Mouse (Mus musculus) c-Kit-positive CD71-positive TER-119-positive erythroid progenitor cells, embryonic 14.5 days (primary cell): ENCODE results near the gene Xpnpep1.

Experiments used
- DNase-seq: peaks from one replicate; pipeline ENCODE4 v3.0.0-alpha.2; 2013; ENCODE audit warnings: low spot score

Gene Xpnpep1

DNA sequence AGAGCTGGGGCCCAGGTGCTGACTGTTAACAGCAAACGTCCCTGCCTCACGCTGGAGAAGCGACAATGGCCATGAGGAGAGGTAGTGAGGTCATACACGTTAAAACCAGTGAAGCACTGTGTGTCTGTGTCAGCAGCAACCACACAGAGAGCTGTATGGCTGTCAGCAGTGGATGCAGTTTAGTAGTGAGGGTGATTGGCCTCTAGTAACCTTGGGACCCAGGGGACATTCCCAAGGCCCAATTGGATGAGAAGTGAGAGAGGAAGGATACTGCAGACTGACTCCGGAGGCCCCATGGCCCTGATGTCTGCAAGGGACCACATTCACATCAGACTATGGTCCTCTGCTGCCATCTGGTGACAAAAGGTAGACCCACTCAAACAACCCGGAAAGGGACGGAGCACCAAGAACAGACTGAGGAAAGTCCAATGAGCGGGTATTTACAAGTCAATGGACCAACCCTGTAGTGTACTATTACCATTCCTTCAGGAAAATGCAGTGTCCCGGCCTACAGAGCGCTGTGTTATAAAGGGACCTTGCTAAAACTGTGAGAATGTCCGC is 47.1 kb downstream of the Xpnpep1 start:
- DNase-seq = peak; percentile 13

DNA sequence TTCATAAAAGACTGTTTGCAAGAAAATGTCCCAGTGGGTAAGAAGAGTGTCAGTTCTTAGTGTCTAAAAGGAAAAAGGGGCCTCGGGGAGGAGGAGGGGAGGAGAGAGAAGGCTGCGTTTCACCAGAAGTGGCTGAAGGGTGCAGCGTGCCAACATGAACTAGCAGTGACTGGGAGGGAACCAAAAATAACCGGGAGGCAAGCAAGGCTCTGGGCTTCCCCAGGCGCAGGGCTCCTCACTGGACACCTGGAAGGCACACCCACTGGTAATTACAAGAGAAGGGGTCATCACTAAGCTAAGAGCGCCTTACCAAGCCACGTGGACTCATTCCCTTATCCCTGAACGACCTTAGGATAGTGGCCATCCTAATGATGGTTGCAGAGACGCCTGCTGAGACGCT is 48.1 kb downstream of the Xpnpep1 start:
- DNase-seq = no peak

- DNase-seq = no peak
Measured at GRCm38 (mm10) chr19:52979020-52979711, 60.8 kb downstream of the Xpnpep1 start.

- DNase-seq = peak; percentile 48
Measured at GRCm38 (mm10) chr19:52975564-52976185, 64.3 kb downstream of the Xpnpep1 start.

- no peak for DNase-seq
Measured at GRCm38 (mm10) chr19:52966339-52966738, 73.7 kb downstream of the Xpnpep1 start.

DNA sequence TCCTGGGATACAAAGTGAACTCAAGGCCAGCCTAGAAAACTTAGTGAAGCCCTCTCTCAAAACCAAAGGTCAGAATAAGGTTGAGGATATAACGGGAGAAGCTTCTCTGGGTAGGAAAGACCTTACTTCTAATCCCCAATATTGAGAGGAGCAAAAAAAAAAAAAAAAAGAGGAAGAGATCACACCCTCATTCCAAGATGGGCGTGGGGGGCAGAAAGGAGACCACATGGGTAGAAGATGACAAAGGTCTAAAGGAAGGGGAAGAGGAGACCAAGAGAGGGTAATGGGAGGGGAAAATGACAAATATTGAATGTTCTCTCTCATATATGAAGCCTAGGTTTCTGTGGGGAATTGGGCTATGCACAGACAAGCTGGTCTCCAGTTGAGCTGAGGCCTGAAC is 77.3 kb downstream of the Xpnpep1 start:
- no peak for DNase-seq

DNA sequence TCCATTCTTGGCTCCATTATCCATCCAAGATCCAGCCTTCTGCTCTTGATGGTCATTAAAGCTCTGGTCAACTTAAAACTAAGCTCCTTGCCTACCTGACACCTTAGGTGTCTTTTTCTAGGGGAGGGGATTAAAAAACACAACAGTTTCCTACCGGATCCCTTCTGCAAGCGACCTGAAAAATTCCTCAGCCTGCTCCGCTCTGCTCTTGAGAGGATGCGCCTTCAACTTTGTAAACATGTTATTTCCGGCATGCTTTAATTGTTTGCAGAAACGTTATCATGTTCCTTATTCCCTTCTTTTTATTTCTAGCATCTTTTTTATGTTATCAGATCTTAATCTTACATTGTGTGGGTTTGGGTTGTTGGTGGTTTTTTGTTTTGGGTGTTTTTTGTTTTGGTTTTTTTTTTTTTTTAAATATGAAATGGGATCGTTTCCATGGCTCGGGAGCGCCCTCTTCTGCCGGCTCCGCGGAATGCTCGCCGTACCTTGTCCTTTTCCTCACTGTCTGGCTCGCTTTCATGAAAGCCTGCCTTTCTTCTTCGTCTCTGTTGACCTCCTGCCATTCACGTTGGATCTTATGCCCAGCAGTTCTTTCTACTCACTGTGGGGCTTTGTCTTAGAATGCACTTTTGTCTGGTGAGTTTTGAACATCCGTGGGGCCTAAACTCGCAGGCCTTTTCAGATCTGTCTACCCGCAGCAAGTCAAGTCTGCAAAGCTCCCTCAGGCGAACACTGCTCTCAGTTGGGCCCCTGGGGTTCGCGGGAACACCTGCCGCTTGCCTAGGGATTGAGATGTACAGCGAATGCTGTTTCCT is 117.1 kb downstream of the Xpnpep1 start:
- no peak for DNase-seq

DNA sequence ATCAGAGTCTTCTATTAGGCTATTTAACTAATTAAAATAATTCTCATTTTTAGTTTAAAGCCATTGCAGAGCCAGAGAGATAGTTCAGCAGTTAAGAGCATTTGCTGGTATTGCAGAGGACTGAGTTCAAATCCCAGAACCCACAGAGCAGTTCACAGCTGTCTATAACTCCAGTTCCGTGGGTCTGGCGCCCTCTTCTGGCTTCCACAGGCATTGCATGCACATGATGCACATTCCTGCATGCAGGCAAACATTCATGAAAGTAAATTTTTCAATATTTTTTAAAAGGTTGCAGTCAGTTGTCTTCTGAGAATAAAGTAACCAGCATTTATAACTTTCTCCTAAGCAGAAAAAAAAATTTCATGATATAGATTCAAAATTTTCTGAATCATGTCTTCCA is 135.8 kb downstream of the Xpnpep1 start:
- DNase-seq = no peak

DNA sequence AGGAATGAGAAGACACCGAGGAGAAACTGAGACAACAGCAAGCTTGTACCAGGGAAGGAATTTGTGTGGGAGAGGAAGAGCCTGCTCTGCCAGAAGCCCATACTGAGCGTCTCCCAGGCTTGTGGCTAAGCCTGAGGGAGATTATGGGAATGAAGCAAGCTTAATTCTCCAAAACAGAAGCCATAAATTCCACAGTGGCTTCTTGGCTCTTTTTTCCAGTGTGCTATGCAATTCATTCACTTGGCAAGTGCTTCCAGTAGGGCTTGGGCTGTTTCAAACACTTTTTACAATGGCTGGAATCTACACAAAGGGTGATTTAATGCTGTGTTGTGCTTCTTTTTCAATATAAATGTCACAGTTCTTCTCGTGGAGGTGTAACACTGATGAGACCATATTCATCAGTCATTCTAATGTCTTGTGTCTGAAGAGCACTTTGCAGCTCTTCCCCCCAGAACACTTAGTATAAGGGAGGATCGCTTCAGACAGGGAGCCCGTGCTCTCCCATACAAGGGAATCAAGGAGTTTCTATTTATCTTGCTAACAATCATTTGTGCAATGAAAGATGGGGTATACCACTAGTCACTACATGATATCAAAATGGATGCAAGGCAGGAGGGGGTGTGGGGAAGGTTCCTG is 148.1 kb downstream of the Xpnpep1 start:
- DNase-seq = no peak
